Mouse (Mus musculus): ENCODE measurements around the gene Creb5. TPM values are rescaled to one million over a fixed set of nuclear protein-coding genes. Genes with fewer than 3 reads are reported as not detected.

The Creb5 gene
- polyA plus RNA-seq, 1 experiment from 2014 or later = 4.1 TPM

- H3K9me3 ChIP-seq (ENCODE audit: control insufficient read depth, low read length) = no peaks in the 10 kb centered on the region
- WGBS = 75% methylated on average over 5 of the region's 5 CpGs
- no peak overlapping the region for H3K4me2 ChIP-seq
- H3K9ac ChIP-seq (ENCODE audit: low read length) = no peak overlapping the region
- ATAC-seq (ENCODE audit: low FRiP score) = no peak
- H3K4me1 ChIP-seq (ENCODE audit: control insufficient read depth, insufficient read depth, low read length) = no peaks in the 10 kb centered on the region
- no peaks in the 10 kb centered on the region for H3K36me3 ChIP-seq (ENCODE audit: control insufficient read depth, insufficient read depth, low read length)
- H3K27me3 ChIP-seq (ENCODE audit: control insufficient read depth, insufficient read depth, low read length) = no peaks in the 10 kb centered on the region
- H3K27ac ChIP-seq (ENCODE audit: low read depth, low read length) = no peak overlapping the region
- DNase-seq (ENCODE audit: low spot score, missing footprints) = no peak
- no peak overlapping the region for H3K4me3 ChIP-seq (ENCODE audit: low read depth, low read length)
These were observed 19.6 kb downstream of the Creb5 start for GRCm38 (mm10) chr6:53306710-53307109.

GRCm38 (mm10) chr6:53308684-53309083, 21.6 kb downstream of the Creb5 start:
- Histone ChIP-seq H3K27ac (ENCODE audit: low read depth, low read length) (no peak overlapping the region), H3K4me1 (ENCODE audit: control insufficient read depth, insufficient read depth, low read length) (no peaks in the 10 kb centered on the region)
- no peak for DNase-seq (ENCODE audit: low spot score, missing footprints)

GRCm38 (mm10) chr6:53313604-53314003, 26.5 kb downstream of the Creb5 start:
- Histone ChIP-seq H3K27me3 (ENCODE audit: control insufficient read depth, insufficient read depth, low read length) (no peaks in the 10 kb centered on the region), H3K4me2 (no peak overlapping the region), H3K9me3 (ENCODE audit: control insufficient read depth, low read length) (no peaks in the 10 kb centered on the region), H3K4me3 (ENCODE audit: low read depth, low read length) (no peak overlapping the region), H3K4me1 (ENCODE audit: control insufficient read depth, insufficient read depth, low read length) (no peaks in the 10 kb centered on the region), H3K36me3 (ENCODE audit: control insufficient read depth, insufficient read depth, low read length) (no peaks in the 10 kb centered on the region), H3K27ac (ENCODE audit: low read depth, low read length) (no peak overlapping the region), H3K9ac (ENCODE audit: low read length) (no peak overlapping the region)
- no peak for DNase-seq (ENCODE audit: low spot score, missing footprints)
- 88% methylated on average over 6 of the region's 6 CpGs for WGBS
- no peak for ATAC-seq (ENCODE audit: low FRiP score)

More at GRCm38 (mm10) chr6:53308684-53309083, 21.6 kb downstream of the Creb5 start:
- Histone ChIP-seq H3K27me3 (ENCODE audit: control insufficient read depth, insufficient read depth, low read length) (no peaks in the 10 kb centered on the region), H3K9ac (ENCODE audit: low read length) (no peak overlapping the region), H3K9me3 (ENCODE audit: control insufficient read depth, low read length) (no peaks in the 10 kb centered on the region), H3K4me2 (no peak overlapping the region), H3K36me3 (ENCODE audit: control insufficient read depth, insufficient read depth, low read length) (no peaks in the 10 kb centered on the region), H3K4me3 (ENCODE audit: low read depth, low read length) (no peak overlapping the region)
- WGBS = 60% methylated on average over 6 of the region's 6 CpGs
- ATAC-seq (ENCODE audit: low FRiP score) = no peak

GRCm38 (mm10) chr6:53314126-53314525, 27.1 kb downstream of the Creb5 start:
- Histone ChIP-seq H3K4me2 (no peak overlapping the region), H3K27ac (ENCODE audit: low read depth, low read length) (no peak overlapping the region), H3K4me3 (ENCODE audit: low read depth, low read length) (no peak overlapping the region), H3K4me1 (ENCODE audit: control insufficient read depth, insufficient read depth, low read length) (no peaks in the 10 kb centered on the region), H3K9me3 (ENCODE audit: control insufficient read depth, low read length) (no peaks in the 10 kb centered on the region), H3K36me3 (ENCODE audit: control insufficient read depth, insufficient read depth, low read length) (no peaks in the 10 kb centered on the region), H3K27me3 (ENCODE audit: control insufficient read depth, insufficient read depth, low read length) (no peaks in the 10 kb centered on the region), H3K9ac (ENCODE audit: low read length) (no peak overlapping the region)
- ATAC-seq (ENCODE audit: low FRiP score) = no peak
- 88% methylated on average over 10 of the region's 10 CpGs for WGBS
- no peak for DNase-seq (ENCODE audit: low spot score, missing footprints)

- Histone ChIP-seq H3K36me3 (ENCODE audit: control insufficient read depth, insufficient read depth, low read length) (no peaks in the 10 kb centered on the region), H3K4me3 (ENCODE audit: low read depth, low read length) (no peak overlapping the region), H3K4me1 (ENCODE audit: control insufficient read depth, insufficient read depth, low read length) (no peaks in the 10 kb centered on the region), H3K9me3 (ENCODE audit: control insufficient read depth, low read length) (no peaks in the 10 kb centered on the region), H3K27me3 (ENCODE audit: control insufficient read depth, insufficient read depth, low read length) (no peaks in the 10 kb centered on the region), H3K27ac (ENCODE audit: low read depth, low read length) (no peak overlapping the region), H3K9ac (ENCODE audit: low read length) (no peak overlapping the region), H3K4me2 (no peak overlapping the region)
- 79% methylated on average over 17 of the region's 17 CpGs for WGBS
- ATAC-seq (ENCODE audit: low FRiP score) = no peak
- no peak for DNase-seq (ENCODE audit: low spot score, missing footprints)
These were observed 32.7 kb downstream of the Creb5 start for GRCm38 (mm10) chr6:53319543-53320325.

GRCm38 (mm10) chr6:53337398-53337797, 50.3 kb downstream of the Creb5 start:
- no peaks in the 10 kb centered on the region for H3K36me3 ChIP-seq (ENCODE audit: control insufficient read depth, insufficient read depth, low read length)
- no peak overlapping the region for H3K4me2 ChIP-seq
- no peak overlapping the region for H3K4me3 ChIP-seq (ENCODE audit: low read depth, low read length)
- H3K27me3 ChIP-seq (ENCODE audit: control insufficient read depth, insufficient read depth, low read length) = no peaks in the 10 kb centered on the region
- DNase-seq (ENCODE audit: low spot score, missing footprints) (no peak), ATAC-seq (ENCODE audit: low FRiP score) (no peak)
- no peaks in the 10 kb centered on the region for H3K9me3 ChIP-seq (ENCODE audit: control insufficient read depth, low read length)
- 71% methylated on average over 9 of the region's 9 CpGs for WGBS
- no peak overlapping the region for H3K27ac ChIP-seq (ENCODE audit: low read depth, low read length)
- no peak overlapping the region for H3K9ac ChIP-seq (ENCODE audit: low read length)
- no peaks in the 10 kb centered on the region for H3K4me1 ChIP-seq (ENCODE audit: control insufficient read depth, insufficient read depth, low read length)

GRCm38 (mm10) chr6:53352311-53352960, 65.4 kb downstream of the Creb5 start:
- no peak overlapping the region for H3K4me3 ChIP-seq (ENCODE audit: low read depth, low read length)
- H3K9me3 ChIP-seq (ENCODE audit: control insufficient read depth, low read length) = no peaks in the 10 kb centered on the region
- no peak for ATAC-seq (ENCODE audit: low FRiP score)
- no peaks in the 10 kb centered on the region for H3K4me1 ChIP-seq (ENCODE audit: control insufficient read depth, insufficient read depth, low read length)
- peak; percentile 61 for DNase-seq (ENCODE audit: low spot score, missing footprints)
- H3K27me3 ChIP-seq (ENCODE audit: control insufficient read depth, insufficient read depth, low read length) = no peaks in the 10 kb centered on the region
- H3K27ac ChIP-seq (ENCODE audit: low read depth, low read length) = no peak overlapping the region
- no peak overlapping the region for H3K9ac ChIP-seq (ENCODE audit: low read length)
- 90% methylated on average over 9 of the region's 9 CpGs for WGBS
- H3K4me2 ChIP-seq = no peak overlapping the region
- no peaks in the 10 kb centered on the region for H3K36me3 ChIP-seq (ENCODE audit: control insufficient read depth, insufficient read depth, low read length)

- Histone ChIP-seq H3K36me3 (ENCODE audit: control insufficient read depth, insufficient read depth, low read length) (no peaks in the 10 kb centered on the region), H3K9me3 (ENCODE audit: control insufficient read depth, low read length) (no peaks in the 10 kb centered on the region), H3K4me1 (ENCODE audit: control insufficient read depth, insufficient read depth, low read length) (no peaks in the 10 kb centered on the region), H3K27ac (ENCODE audit: low read depth, low read length) (no peak overlapping the region), H3K27me3 (ENCODE audit: control insufficient read depth, insufficient read depth, low read length) (no peaks in the 10 kb centered on the region), H3K9ac (ENCODE audit: low read length) (no peak overlapping the region), H3K4me2 (no peak overlapping the region), H3K4me3 (ENCODE audit: low read depth, low read length) (no peak overlapping the region)
- DNase-seq (ENCODE audit: low spot score, missing footprints) (no peak), ATAC-seq (ENCODE audit: low FRiP score) (no peak)
- 88% methylated on average over 1 of the region's 1 CpGs for WGBS
These were observed 69.3 kb downstream of the Creb5 start for GRCm38 (mm10) chr6:53356328-53356727.

- no peak overlapping the region for H3K4me3 ChIP-seq (ENCODE audit: low read depth, low read length)
- H3K4me2 ChIP-seq = no peak overlapping the region
- H3K27me3 ChIP-seq (ENCODE audit: control insufficient read depth, insufficient read depth, low read length) = no peaks in the 10 kb centered on the region
- H3K4me1 ChIP-seq (ENCODE audit: control insufficient read depth, insufficient read depth, low read length) = peaks cover 2% of the 10 kb centered on the region; the same call in 1 of the 2 replicates
- DNase-seq (ENCODE audit: low spot score, missing footprints) (no peak), ATAC-seq (ENCODE audit: low FRiP score) (no peak)
- H3K36me3 ChIP-seq (ENCODE audit: control insufficient read depth, insufficient read depth, low read length) = no peaks in the 10 kb centered on the region
- 82% methylated on average over 5 of the region's 5 CpGs for WGBS
- no peak overlapping the region for H3K9ac ChIP-seq (ENCODE audit: low read length)
- H3K27ac ChIP-seq (ENCODE audit: low read depth, low read length) = no peak overlapping the region
- H3K9me3 ChIP-seq (ENCODE audit: control insufficient read depth, low read length) = no peaks in the 10 kb centered on the region
These were observed 76.5 kb downstream of the Creb5 start for GRCm38 (mm10) chr6:53363535-53363934.
